Mouse (Mus musculus) E14TG2a.4 (cell line): ENCODE measurements around the gene Fam3a.
"Not testable (repeated sequence)": the region's sequence is repeated elsewhere in the genome, so short reads cannot be mapped to it uniquely, and the experiment has no call there.

Source experiments
- CTCF ChIP-seq: conservative IDR thresholded peaks from 2 replicates; pipeline ENCODE4 v1.5.1; 2014; ENCODE audit warnings: low read length
- POU5F1 ChIP-seq: IDR thresholded peaks from 2 replicates; pipeline ENCODE4 v1.6.1; 2014; ENCODE audit warnings: low read length, borderline replicate concordance

DNA sequence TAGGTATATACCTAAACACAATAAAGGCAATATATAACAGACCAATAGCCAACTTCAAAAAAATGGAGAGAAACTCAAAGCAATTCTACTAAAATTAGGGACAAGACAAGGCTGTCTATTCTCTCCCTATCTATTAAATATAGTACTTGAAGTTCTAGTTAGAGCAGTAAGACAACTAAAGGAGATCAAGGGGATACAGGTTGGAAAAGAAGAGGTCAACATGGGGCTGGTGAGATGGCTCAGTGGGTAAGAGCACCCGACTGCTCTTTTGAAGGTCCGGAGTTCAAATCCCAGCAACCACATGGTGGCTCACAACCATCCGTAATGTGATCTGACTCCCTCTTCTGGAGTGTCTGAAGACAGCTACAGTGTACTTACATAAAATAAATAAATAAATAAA is 36.0 kb downstream of the Fam3a start:
- not testable (repeated sequence) for TF ChIP-seq CTCF, POU5F1
